Mouse (Mus musculus) spleen, adult 2 months (tissue): ENCODE results near the gene Rufy3. TPM values are rescaled to one million over a fixed set of nuclear protein-coding genes. Genes with fewer than 3 reads are reported as not detected.
A peak's percentile ranks its signal among the peaks of the same experiment; 100 is the strongest.

Experiments used
- DNase-seq, 2 experiments: peaks; one replicate each; pipeline versions ENCODE4 v3.0.0 to v3.0.0-alpha.2; 2012 to 2021; ENCODE audit warnings: low spot score in 2 of 2, low read depth in 1 of 2
- H3K27ac ChIP-seq: fragments of 200-500 bp; 2 replicates; pipeline ENCODE4 v1.5.1; 2012; ENCODE audit warnings: low read length, inconsistent platforms; ENCODE audit not compliant: insufficient read depth
- H3K27me3 ChIP-seq: fragments of 200-500 bp; 2 replicates; pipeline ENCODE4 v1.6.1; 2012; ENCODE audit warnings: mild to moderate bottlenecking, moderate library complexity, low read length, inconsistent platforms; ENCODE audit not compliant: control insufficient read depth, insufficient read depth
- H3K36me3 ChIP-seq: fragments of 200-500 bp; 2 replicates; pipeline ENCODE4 v1.6.1; 2012; ENCODE audit warnings: mild to moderate bottlenecking, low read length, inconsistent platforms; ENCODE audit not compliant: control insufficient read depth, insufficient read depth
- H3K4me1 ChIP-seq: fragments of 200-500 bp; 2 replicates; pipeline ENCODE4 v1.6.1; 2011; ENCODE audit warnings: inconsistent platforms; ENCODE audit not compliant: control insufficient read depth, insufficient read depth, insufficient read length
- H3K4me3 ChIP-seq: fragments of 200-500 bp; 2 replicates; pipeline ENCODE4 v1.5.1; 2011; ENCODE audit warnings: mild to moderate bottlenecking, inconsistent platforms; ENCODE audit not compliant: insufficient read depth, insufficient read length; ENCODE audit errors: extremely low read depth
- CTCF ChIP-seq: fragments of 200-500 bp; IDR thresholded peaks from 2 replicates; pipeline ENCODE4 v1.5.1; 2011; ENCODE audit warnings: mild to moderate bottlenecking, inconsistent platforms; ENCODE audit not compliant: insufficient read depth, insufficient read length, insufficient replicate concordance; ENCODE audit errors: extremely low read depth
- POLR2A ChIP-seq: fragments of 200-500 bp; IDR thresholded peaks from 2 replicates; pipeline ENCODE4 v1.6.1; 2011; ENCODE audit warnings: low read depth, low read length, inconsistent platforms
- WGBS: fragments of 180-500 bp; shearing (Covaris S2); methylation state at CpG from one replicate; pipeline ENCODE4 v1.1.7; 2018; 5-methylcytosine and 5-hydroxymethylcytosine counted together
- polyA plus RNA-seq: library from polyadenylated mRNA; depleted of rRNA; stranded (reverse); fragments of >200 nt; gene quantifications from 2 replicates; pipeline ENCODE4 v1.2.3, GENCODE M21; 2012

The Rufy3 gene
- polyA plus RNA-seq, 1 experiment = 3.7 TPM

GRCm38 (mm10) chr5:88545536-88545935, 19.3 kb upstream of the Rufy3 start:
- DNase-seq = no peak
- Histone ChIP-seq H3K4me1 (no peaks in the 10 kb centered on the region), H3K27me3 (no peaks in the 10 kb centered on the region), H3K36me3 (no peaks in the 10 kb centered on the region), H3K4me3 (no peak overlapping the region), H3K27ac (no peak overlapping the region)
- TF ChIP-seq CTCF (no peak), POLR2A (no peak)
- WGBS = 82% methylated on average over 7 of the region's 7 CpGs

- H3K4me1 ChIP-seq = peaks cover 8% of the 10 kb centered on the region; the same call in 1 of the 2 replicates
- under 1% methylated on average over 29 of the region's 29 CpGs for WGBS
- DNase-seq = no peak
- peak overlapping the region; percentile 96 for H3K27ac ChIP-seq
- peaks cover 2% of the 10 kb centered on the region; the same call in 1 of the 2 replicates for H3K36me3 ChIP-seq
- H3K4me3 ChIP-seq = peak overlapping the region; percentile 85
- H3K27me3 ChIP-seq = no peaks in the 10 kb centered on the region
- TF ChIP-seq POLR2A (no peak), CTCF (no peak)
Observed at GRCm38 (mm10) chr5:88553271-88554085, 11.4 kb upstream of the Rufy3 start.

DNA sequence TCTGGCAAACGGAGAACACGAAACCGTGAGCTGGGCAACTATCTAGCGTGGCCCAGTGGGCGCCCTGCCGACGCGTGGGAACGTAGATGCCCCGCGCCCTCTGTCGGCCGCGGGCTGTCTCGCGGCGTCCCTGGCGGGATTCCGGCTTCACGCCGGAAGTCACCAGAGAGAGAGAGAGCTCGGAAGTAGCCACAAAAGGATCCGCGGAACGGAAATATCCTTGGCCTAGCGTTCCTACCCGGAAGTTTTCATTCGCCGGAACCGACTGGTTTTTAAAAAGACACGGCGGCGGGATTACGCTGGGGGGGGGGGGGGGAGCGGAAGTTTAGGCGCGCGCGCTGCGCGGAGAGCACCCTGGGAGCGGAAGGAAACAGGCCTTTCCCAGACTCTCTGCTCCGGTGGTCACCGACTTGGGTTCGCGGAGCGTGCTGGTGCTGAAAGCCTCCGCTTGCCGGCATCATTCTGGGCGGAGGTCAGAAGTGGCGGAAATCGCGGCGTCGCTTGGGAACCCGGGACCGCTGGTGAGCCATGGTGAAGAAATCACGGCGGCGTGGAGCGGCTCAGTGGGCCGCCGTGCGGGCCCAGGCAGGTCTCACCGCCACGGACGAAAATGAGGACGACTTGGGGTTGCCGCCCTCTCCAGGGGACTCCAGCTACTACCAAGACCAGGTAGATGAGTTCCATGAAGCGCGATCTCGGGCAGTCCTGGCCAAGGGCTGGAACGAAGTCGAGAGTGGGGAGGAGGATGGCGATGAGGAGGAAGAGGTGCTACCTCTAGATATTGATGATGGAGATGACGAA, 10.6 kb upstream of the Rufy3 start, which contains the start of gene Utp3:
Utp3 (plus strand) TSS at position 377 of the 801 bp plus-strand sequence.
- peak within 1 kb of the TSS; percentile 85 for H3K4me3 ChIP-seq
- peaks cover 2% of the 10 kb centered on the region; the same call in 1 of the 2 replicates for H3K36me3 ChIP-seq
- peak within 1 kb of the TSS; percentile 96 for H3K27ac ChIP-seq
- under 1% methylated on average over 76 of the region's 76 CpGs for WGBS
- H3K27me3 ChIP-seq = no peaks in the 10 kb centered on the region
- TF ChIP-seq POLR2A = peak; percentile 82
- TF ChIP-seq CTCF = peak; percentile 88
- DNase-seq = peak; percentile 87 to 99
- H3K4me1 ChIP-seq = peaks cover 8% of the 10 kb centered on the region; the same call in 1 of the 2 replicates

DNA sequence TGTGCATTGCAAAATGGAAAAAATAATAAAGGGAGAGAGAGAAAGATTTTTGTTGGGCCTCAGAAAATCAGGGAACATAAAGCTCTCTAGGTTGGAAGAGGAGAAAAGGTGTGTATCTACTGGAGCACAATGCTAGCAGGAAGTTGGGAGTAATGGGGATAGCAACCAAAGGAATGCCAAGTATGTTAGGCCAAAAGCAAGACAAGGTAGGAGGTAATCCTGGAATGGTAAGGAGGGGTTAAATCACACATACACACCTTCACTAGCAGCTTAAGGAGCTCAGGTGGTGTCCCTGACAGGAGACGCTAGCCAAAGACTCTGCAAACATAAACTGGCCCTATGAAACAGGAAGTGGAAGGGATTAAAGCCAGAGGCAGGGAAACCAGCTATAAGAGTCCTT, 5.8 kb upstream of the Rufy3 start:
- Histone ChIP-seq H3K27ac (no peak overlapping the region), H3K4me3 (no peak overlapping the region), H3K27me3 (no peaks in the 10 kb centered on the region), H3K36me3 (peaks cover 2% of the 10 kb centered on the region; the same call in 1 of the 2 replicates), H3K4me1 (peaks cover 8% of the 10 kb centered on the region; the same call in 1 of the 2 replicates)
- WGBS = 62% methylated on average over 1 of the region's 1 CpGs
- DNase-seq = no peak
- TF ChIP-seq POLR2A = no peak
- no peak for TF ChIP-seq CTCF

GRCm38 (mm10) chr5:88561080-88561814, 3.6 kb upstream of the Rufy3 start:
- TF ChIP-seq CTCF (no peak), POLR2A (no peak)
- WGBS = 68% methylated on average over 9 of the region's 9 CpGs

DNA sequence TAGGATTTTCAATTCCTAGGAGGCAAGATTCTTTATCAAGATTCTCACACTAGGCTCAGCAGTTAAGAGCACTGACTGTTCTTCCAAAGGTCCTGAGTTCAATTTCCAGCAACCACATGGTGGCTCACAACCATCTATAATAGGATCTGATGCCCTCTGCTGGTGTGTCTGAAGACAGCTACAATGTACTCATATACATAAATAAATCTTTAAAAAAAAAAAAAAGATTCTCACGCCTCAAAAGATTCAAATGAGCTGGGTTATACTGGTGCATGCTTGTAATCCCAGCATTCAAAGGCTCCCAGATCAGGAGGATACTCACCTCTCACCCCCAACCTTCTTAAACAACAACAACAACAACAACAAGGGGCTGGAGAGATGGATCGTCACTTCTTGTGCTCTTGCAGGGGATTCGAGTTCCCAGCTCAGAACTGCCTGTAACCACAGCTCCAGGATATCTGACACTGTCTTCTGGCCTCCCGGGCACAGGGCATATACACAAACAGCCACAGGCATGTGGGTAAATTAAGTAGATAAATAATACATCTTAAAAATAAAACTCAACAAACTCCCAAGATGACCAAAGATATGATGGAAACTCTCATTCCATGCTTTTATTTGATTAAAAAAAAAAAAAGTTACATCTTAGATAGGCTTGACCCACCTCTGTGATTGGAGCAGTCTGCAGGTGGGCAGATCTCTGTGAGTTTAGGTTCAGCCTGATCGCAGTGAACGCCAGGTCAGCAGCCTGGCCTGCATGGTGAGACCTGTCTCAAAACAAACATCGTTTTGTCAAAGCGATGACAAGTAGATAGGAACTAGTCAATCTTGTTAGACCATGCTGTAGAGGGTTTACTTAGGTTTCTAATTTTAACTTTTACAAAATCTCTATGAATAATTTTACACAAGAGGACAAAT, 1.7 kb upstream of the Rufy3 start:
- Histone ChIP-seq H3K27ac (no peak overlapping the region), H3K4me3 (no peak overlapping the region), H3K36me3 (no peaks in the 10 kb centered on the region), H3K4me1 (peaks cover 2% of the 10 kb centered on the region), H3K27me3 (no peaks in the 10 kb centered on the region)
- DNase-seq = no peak
- WGBS = 84% methylated on average over 8 of the region's 8 CpGs
- TF ChIP-seq CTCF (no peak), POLR2A (no peak)

More at GRCm38 (mm10) chr5:88561080-88561814, 3.6 kb upstream of the Rufy3 start:
- Histone ChIP-seq H3K36me3 (no peaks in the 10 kb centered on the region), H3K27me3 (no peaks in the 10 kb centered on the region), H3K4me1 (peaks cover 2% of the 10 kb centered on the region; the same call in 1 of the 2 replicates), H3K27ac (no peak overlapping the region), H3K4me3 (no peak overlapping the region)
- no peak for DNase-seq
